Mouse (Mus musculus) bone marrow macrophage, adult 2 months (primary cell): ENCODE measurements at regions not wholly inside any gene's neighbourhood (a gene's known extent, or its start where the extent isn't known, plus 50 kb on each side); places are given as distances from the start of the nearest gene placed in this dataset.

Experiments used
- CTCF ChIP-seq: IDR thresholded peaks from 2 replicates; pipeline ENCODE4 v1.5.1; 2012; ENCODE audit warnings: low read depth, mild to moderate bottlenecking, low read length, moderate library complexity
- POLR2A ChIP-seq: IDR thresholded peaks from 2 replicates; pipeline ENCODE4 v1.6.1; 2012; ENCODE audit warnings: mild to moderate bottlenecking, low read depth, low read length, borderline replicate concordance

- TF ChIP-seq CTCF (no peak), POLR2A (no peak)
These were observed 98.6 kb downstream of the Fgf9 start for GRCm38 (mm10) chr14:58168920-58169319.
